Mouse (Mus musculus) hindbrain, embryonic 15.5 days (tissue): ENCODE measurements around the gene Malrd1. TPM values are rescaled to one million over a fixed set of nuclear protein-coding genes. Genes with fewer than 3 reads are reported as not detected.
"Not testable (repeated sequence)": the region's sequence is repeated elsewhere in the genome, so short reads cannot be mapped to it uniquely, and the experiment has no call there.

Source experiments
- ATAC-seq: fragments of 200-750 bp; cut with Nextera tagmentation; 2 replicates; pipeline ENCODE4 v1.8.0; 2017; ENCODE audit warnings: low read depth, moderate number of reproducible peaks, moderate TSS enrichment; ENCODE audit not compliant: low FRiP score
- H3K27ac ChIP-seq: fragments of 300-500 bp; sonication (generic); replicated peaks from 2 replicates; pipeline ENCODE4 v1.5.1; 2015; ENCODE audit warnings: mild to moderate bottlenecking, inconsistent platforms
- H3K27me3 ChIP-seq: fragments of 300-500 bp; sonication (generic); 2 replicates; pipeline ENCODE4 v1.6.1; 2015; ENCODE audit warnings: control low read depth, inconsistent platforms
- H3K36me3 ChIP-seq: fragments of 300-500 bp; sonication (generic); 2 replicates; pipeline ENCODE4 v1.6.1; 2015; ENCODE audit warnings: control low read depth, inconsistent platforms
- H3K4me1 ChIP-seq: fragments of 300-500 bp; sonication (generic); replicated peaks from 2 replicates; pipeline ENCODE4 v1.6.1; 2015; ENCODE audit warnings: control low read depth, inconsistent platforms
- H3K4me2 ChIP-seq: fragments of 300-500 bp; sonication (generic); 2 replicates; pipeline ENCODE4 v1.6.1; 2015; ENCODE audit warnings: moderate library complexity, mild to moderate bottlenecking, inconsistent platforms
- H3K4me3 ChIP-seq: fragments of 300-500 bp; sonication (generic); 2 replicates; pipeline ENCODE4 v1.5.1; 2015; ENCODE audit warnings: mild to moderate bottlenecking, inconsistent platforms
- H3K9ac ChIP-seq: fragments of 300-500 bp; sonication (generic); 2 replicates; pipeline ENCODE4 v1.6.1; 2015; ENCODE audit warnings: inconsistent platforms
- H3K9me3 ChIP-seq: fragments of 300-500 bp; sonication (generic); 2 replicates; pipeline ENCODE4 v1.6.1; 2016; ENCODE audit warnings: control low read depth, inconsistent platforms
- WGBS: fragments of 180-500 bp; shearing (Covaris S2); methylation state at CpG from one replicate; pipeline ENCODE4 v1.1.7; 2015; 5-methylcytosine and 5-hydroxymethylcytosine counted together
- polyA plus RNA-seq: library from polyadenylated mRNA; unstranded; fragments of >200 nt; fragmentation: Nextera tagmentation; extraction: Ambion mirVana; gene quantifications from 2 replicates; pipeline ENCODE4 v1.2.1, GENCODE M21; 2015

Malrd1 gene
- polyA plus RNA-seq, 1 experiment from 2014 or later: 0.08 TPM

DNA sequence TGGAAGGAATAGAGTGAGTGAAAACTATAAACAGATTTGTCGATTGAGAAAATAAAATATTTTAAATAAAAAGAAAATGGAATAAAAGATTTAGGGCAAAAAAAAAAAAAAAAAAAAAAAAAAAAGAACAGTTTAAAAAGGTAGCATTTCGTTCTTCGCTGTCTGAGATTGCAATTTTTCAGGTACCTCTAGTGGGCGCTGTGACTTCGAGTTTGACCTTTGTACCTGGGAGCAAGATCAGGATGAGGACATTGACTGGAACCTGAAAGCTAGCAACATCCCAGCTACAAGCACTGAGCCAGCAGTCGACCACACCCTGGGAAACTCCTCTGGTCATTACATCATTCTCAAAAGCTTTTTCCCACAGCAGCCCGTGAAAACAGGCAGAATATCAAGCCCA is 343.1 kb downstream of the Malrd1 start:
- H3K27ac ChIP-seq: no peak overlapping the region
- H3K4me1 ChIP-seq: no peaks in the 10 kb centered on the region
- no peak overlapping the region for H3K4me2 ChIP-seq
- H3K9me3 ChIP-seq: no peaks in the 10 kb centered on the region
- H3K4me3 ChIP-seq: no peak overlapping the region
- H3K27me3 ChIP-seq: no peaks in the 10 kb centered on the region
- H3K9ac ChIP-seq: no peak overlapping the region
- H3K36me3 ChIP-seq: no peaks in the 10 kb centered on the region
- 30% methylated on average over 7 of the region's 7 CpGs for WGBS
- no peak for ATAC-seq

DNA sequence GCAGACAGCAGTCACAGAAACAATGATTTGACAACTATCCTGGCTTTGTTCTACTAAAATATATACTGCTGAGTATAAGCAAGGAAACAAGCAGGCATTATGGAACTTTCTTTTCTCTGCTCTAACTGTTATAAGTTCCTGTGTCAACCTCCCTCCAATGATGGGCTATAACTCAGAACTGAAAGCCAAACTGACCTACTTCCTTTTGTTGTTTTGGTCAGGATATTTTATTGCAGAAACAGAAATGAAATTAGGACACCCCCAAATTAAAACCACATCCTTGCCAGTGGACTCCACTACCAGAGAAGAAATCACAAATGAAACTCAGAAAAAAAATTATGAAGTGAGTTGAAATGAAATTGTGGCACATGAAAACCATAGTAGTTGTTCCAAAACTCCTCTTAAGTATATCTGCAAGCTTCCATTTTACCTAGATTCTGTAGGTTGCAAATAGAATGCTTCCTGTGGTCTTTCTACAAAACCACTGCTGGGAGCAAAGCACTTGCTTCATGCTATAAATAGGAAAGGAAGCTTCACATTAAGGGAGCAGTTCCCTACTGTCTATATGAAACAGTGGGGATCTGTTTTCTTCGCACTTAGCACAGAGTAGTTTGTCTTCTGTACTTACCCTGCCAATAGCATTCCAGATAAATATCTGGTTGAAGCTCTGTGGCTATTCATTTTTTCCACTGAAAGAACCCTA is 367.3 kb downstream of the Malrd1 start:
- no peaks in the 10 kb centered on the region for H3K9me3 ChIP-seq
- no peak overlapping the region for H3K27ac ChIP-seq
- 71% methylated on average over 1 of the region's 1 CpGs for WGBS
- no peak for ATAC-seq
- no peak overlapping the region for H3K4me2 ChIP-seq
- no peaks in the 10 kb centered on the region for H3K27me3 ChIP-seq
- no peaks in the 10 kb centered on the region for H3K36me3 ChIP-seq
- H3K4me3 ChIP-seq: no peak overlapping the region
- no peak overlapping the region for H3K9ac ChIP-seq
- H3K4me1 ChIP-seq: no peaks in the 10 kb centered on the region

DNA sequence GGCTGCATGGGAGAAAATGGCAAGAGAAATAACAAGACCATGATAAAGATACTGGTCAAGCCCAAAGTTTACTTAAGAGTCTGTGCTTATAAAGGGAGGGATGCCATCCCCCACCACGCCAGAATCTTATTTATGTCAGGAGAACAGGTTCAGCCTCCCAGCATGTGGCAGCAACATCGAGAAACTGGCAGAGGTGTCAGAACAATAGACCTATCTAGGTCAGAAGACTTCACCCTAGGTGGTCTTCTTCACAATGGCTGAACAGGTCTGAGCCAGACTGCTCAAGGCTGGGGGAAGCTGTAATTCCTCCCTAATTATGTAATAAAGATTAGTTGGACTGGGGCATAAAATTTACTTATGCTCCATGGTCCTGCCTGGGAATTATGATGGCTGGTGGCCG is 399.2 kb downstream of the Malrd1 start:
- H3K27me3 ChIP-seq: no peaks in the 10 kb centered on the region
- WGBS: 25% methylated on average over 3 of the region's 3 CpGs
- H3K36me3 ChIP-seq: no peaks in the 10 kb centered on the region
- no peak overlapping the region for H3K4me2 ChIP-seq
- no peaks in the 10 kb centered on the region for H3K9me3 ChIP-seq
- H3K4me1 ChIP-seq: no peaks in the 10 kb centered on the region
- H3K27ac ChIP-seq: no peak overlapping the region
- no peak overlapping the region for H3K4me3 ChIP-seq
- no peak for ATAC-seq
- H3K9ac ChIP-seq: no peak overlapping the region

DNA sequence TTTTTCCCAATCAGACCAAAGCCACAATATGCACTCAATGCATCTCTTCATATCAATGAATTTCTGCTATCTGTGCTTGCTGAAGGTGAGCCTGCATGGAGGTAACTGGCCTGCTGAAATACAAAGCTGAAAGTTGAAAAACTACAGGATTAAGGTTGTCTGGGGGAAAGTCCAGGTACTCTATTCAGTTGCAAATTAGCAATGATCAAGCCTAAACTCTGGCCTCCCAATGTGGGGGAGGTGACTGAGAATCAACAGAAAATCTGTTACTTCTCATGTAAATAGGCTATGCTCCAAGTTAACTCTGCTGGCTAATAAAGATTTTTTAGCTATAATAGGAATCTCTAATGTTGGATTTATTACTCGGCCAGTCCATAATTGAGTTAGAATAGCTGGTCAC is 399.8 kb downstream of the Malrd1 start:
- Histone ChIP-seq H3K27ac (no peak overlapping the region), H3K4me3 (no peak overlapping the region), H3K4me2 (no peak overlapping the region), H3K27me3 (no peaks in the 10 kb centered on the region), H3K4me1 (no peaks in the 10 kb centered on the region), H3K9ac (no peak overlapping the region), H3K36me3 (no peaks in the 10 kb centered on the region), H3K9me3 (no peaks in the 10 kb centered on the region)
- no peak for ATAC-seq
- 30% methylated on average over 1 of the region's 1 CpGs for WGBS

DNA sequence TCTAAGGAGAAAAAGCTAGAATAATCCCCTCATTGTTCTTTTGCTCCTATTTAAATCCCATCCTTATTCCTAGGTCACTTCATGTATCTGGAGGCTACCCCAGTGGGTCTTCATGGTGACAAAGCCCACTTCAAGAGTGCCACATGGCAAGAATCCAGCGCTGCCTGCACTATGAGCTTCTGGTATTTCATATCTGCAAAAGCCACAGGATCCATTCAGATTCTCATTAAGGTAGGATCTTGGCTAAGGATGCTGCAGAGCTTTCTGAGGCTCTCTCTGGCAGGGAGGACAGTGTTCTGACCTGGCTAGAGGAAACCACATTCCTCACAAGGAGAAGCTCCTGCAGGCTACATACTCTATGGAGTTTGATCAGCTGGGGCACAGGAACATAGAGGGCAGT is 405.2 kb downstream of the Malrd1 start:
- Histone ChIP-seq H3K4me3 (no peak overlapping the region), H3K4me2 (no peak overlapping the region), H3K27me3 (no peaks in the 10 kb centered on the region), H3K36me3 (no peaks in the 10 kb centered on the region), H3K4me1 (0 out of 2 replicates have a peak, but pooled peaks cover 3% of the 10 kb centered on the region), H3K27ac (no peak overlapping the region), H3K9me3 (no peaks in the 10 kb centered on the region), H3K9ac (no peak overlapping the region)
- no peak for ATAC-seq
- WGBS: 91% methylated on average over 1 of the region's 1 CpGs

DNA sequence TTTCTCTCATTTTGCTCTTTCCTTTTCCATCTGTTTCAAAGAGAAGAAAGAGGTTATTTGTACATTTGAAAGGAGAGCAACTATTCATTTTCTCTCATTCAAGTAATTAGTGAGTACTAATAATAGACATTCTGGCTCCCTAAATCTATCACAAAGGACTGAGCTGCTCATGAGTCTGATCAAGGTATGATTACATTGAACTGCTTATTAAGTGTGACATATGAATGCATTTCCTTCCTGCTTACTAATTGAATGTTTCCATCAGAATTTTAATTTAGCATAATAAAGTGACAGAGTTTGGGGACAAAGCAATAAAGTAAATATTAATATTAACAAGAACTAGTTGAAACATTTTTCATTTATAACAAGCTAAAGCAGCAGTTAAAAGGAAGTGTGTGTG is 405.6 kb downstream of the Malrd1 start:
- Histone ChIP-seq H3K4me3 (no peak overlapping the region), H3K4me2 (no peak overlapping the region), H3K4me1 (0 out of 2 replicates have a peak, but pooled peaks cover 3% of the 10 kb centered on the region), H3K27me3 (no peaks in the 10 kb centered on the region), H3K9ac (no peak overlapping the region), H3K27ac (no peak overlapping the region), H3K36me3 (no peaks in the 10 kb centered on the region), H3K9me3 (no peaks in the 10 kb centered on the region)
- ATAC-seq: no peak

DNA sequence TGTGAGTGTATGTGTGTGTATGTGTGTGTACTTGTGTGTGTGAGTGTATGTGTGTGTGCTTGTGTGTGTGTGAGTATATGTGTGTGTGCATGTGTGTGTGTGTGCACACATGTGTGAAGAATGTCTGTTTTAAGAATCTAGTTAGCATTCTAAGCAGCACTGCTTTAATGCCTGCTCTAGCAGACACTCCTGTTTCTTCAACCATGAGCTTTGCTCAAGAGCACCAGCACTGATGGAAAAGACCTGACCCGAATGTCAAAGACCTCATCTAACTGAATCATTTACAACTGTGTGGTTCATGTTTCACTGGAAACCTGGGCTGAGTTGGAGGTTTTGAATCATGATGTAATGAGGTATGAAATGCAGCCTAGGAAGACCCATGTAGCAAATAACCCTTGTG is 406.1 kb downstream of the Malrd1 start:
- Histone ChIP-seq H3K4me2 (no peak overlapping the region), H3K4me1 (0 out of 2 replicates have a peak, but pooled peaks cover 3% of the 10 kb centered on the region), H3K9me3 (no peaks in the 10 kb centered on the region), H3K4me3 (no peak overlapping the region), H3K27ac (no peak overlapping the region), H3K27me3 (no peaks in the 10 kb centered on the region), H3K36me3 (no peaks in the 10 kb centered on the region), H3K9ac (no peak overlapping the region)
- 78% methylated on average over 1 of the region's 1 CpGs for WGBS
- ATAC-seq: no peak

DNA sequence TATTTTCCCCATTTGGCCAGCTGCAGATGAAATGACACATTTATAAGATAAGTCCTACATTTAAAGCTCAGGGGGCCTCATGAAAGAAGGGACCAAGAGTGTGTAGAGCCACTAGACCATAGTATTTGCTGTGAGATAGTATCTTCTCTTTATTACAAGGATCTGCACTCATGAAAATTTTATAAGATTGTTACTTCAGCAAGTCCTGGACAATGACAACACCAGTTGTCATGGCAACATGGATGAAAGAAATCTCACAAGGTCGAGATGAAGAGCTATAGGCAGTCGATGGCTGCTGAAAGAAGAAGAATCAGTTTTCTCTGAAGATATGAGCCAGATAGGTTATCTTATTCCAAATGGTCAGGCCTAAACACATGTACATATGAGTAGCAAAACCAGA is 476.6 kb downstream of the Malrd1 start:
- Histone ChIP-seq H3K27ac (no peak overlapping the region), H3K4me3 (no peak overlapping the region), H3K4me2 (no peak overlapping the region), H3K9me3 (no peaks in the 10 kb centered on the region), H3K36me3 (no peaks in the 10 kb centered on the region), H3K4me1 (no peaks in the 10 kb centered on the region), H3K27me3 (no peaks in the 10 kb centered on the region), H3K9ac (no peak overlapping the region)
- no peak for ATAC-seq
- WGBS: 42% methylated on average over 2 of the region's 2 CpGs

DNA sequence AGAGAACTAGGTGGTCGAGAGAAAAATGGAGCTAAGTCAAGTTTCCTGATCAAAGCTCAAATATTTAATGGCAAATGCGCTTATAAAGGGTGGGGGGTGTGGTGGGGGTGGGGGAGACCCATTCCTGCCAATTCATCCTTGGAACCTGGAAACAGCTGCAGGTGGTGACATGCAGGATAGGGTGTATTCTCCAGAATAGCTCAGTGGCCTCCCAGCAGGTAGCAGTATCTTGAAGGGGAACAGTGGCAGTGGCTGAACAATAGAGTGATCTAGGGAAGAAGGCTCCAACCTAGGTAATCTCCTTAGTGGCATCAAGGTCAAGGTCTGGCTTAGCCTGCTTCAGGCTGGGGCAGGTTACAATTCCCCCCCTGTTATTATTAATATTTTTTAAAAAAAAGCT is 490.8 kb downstream of the Malrd1 start:
- H3K9me3 ChIP-seq, H3K27ac ChIP-seq, H3K9ac ChIP-seq, ATAC-seq, H3K36me3 ChIP-seq, H3K4me2 ChIP-seq, H3K27me3 ChIP-seq, H3K4me3 ChIP-seq, H3K4me1 ChIP-seq: not testable (repeated sequence)
- WGBS: 94% methylated on average over 2 of the region's 2 CpGs

DNA sequence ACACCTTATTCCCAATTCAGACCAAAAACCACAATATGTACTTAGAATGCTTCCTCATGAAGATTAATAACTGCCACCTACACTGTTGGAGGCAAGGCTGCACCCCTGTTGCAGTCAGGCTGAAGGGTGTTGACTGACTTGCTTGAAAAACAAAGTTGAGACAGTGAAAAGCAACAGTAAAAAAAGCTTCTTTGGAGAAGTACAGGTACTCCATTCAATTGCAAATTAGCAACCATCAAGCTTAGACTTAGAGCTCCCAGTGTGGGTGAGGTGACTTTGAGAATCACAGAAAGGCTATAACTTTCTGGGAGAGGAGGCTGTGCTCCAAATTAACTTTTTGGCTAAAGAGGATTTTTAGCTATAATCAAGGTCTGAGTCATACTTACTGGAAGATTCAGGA is 491.4 kb downstream of the Malrd1 start:
- H3K27me3 ChIP-seq, H3K4me1 ChIP-seq, H3K9ac ChIP-seq, H3K27ac ChIP-seq, ATAC-seq, H3K36me3 ChIP-seq, H3K4me3 ChIP-seq, H3K4me2 ChIP-seq, H3K9me3 ChIP-seq: not testable (repeated sequence)

DNA sequence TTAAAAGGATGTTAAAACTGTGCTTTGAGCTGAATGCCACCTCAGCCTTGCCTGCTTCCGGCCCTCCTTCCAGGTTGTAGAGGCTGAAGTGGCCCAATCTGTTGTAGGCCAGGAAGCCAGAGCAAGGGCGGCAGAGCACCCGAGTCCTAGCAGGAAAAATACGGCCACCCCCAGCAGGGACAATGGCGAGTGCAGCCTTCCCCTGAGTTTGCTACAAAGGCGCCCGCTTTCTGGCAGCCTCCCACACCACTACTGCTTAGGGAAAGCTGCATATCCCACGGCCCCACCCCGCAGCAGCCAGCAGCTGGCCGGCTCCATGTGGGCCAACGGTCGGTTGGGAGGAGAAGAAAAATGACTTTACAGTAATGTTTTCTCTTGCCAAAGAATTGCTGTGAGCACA is 503.5 kb downstream of the Malrd1 start:
- Histone ChIP-seq H3K36me3 (no peaks in the 10 kb centered on the region), H3K9ac (no peak overlapping the region), H3K4me1 (no peaks in the 10 kb centered on the region), H3K27ac (no peak overlapping the region), H3K9me3 (no peaks in the 10 kb centered on the region), H3K27me3 (no peaks in the 10 kb centered on the region), H3K4me3 (no peak overlapping the region), H3K4me2 (no peak overlapping the region)
- WGBS: 43% methylated on average over 12 of the region's 12 CpGs
- no peak for ATAC-seq

DNA sequence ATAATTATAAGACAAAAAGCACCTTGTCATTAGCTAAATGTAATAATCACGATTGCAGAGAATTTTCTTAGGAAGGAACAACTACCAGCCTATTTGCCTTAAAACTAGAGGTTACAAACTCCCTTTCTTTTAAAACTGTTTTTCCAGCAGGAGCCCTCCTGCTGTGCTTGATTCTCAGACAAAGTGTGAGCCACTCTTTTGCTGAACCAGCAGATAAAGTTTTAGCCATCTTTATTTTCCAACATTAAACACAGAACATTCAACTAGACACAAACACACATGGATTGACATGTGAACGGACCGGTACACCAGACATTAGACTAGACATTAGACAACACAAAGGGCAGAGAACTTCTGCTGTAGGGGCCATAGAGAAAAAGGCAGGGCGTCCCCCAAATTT is 505.3 kb downstream of the Malrd1 start:
- WGBS: 58% methylated on average over 4 of the region's 4 CpGs
- Histone ChIP-seq H3K27ac (no peak overlapping the region), H3K4me2 (no peak overlapping the region), H3K9ac (no peak overlapping the region), H3K36me3 (no peaks in the 10 kb centered on the region), H3K4me1 (no peaks in the 10 kb centered on the region), H3K4me3 (no peak overlapping the region), H3K27me3 (no peaks in the 10 kb centered on the region), H3K9me3 (no peaks in the 10 kb centered on the region)
- no peak for ATAC-seq

DNA sequence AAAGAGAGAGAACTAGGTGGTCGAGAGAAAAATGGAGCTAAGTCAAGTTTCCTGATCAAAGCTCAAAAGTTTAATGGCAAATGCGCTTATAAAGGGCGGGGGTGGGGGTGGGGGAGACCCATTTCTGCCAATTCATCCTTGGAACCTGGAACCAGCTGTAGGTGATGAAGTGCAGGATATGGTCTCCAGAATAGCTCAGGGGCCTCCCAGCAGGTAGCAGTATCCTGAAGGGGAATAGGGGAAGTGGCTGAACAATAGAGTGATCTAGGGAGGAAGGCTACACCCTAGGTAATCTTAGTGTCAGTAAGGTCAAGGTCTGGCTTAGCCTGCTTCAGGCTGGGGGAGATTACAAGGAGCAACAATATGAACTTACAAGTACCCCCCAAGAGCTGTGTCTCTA is 506.5 kb downstream of the Malrd1 start:
- H3K27me3 ChIP-seq: no peaks in the 10 kb centered on the region
- H3K4me2 ChIP-seq: no peak overlapping the region
- no peak for ATAC-seq
- no peaks in the 10 kb centered on the region for H3K9me3 ChIP-seq
- no peaks in the 10 kb centered on the region for H3K4me1 ChIP-seq
- 56% methylated on average over 3 of the region's 3 CpGs for WGBS
- no peak overlapping the region for H3K9ac ChIP-seq
- no peak overlapping the region for H3K4me3 ChIP-seq
- H3K36me3 ChIP-seq: no peaks in the 10 kb centered on the region
- no peak overlapping the region for H3K27ac ChIP-seq
